Mouse (Mus musculus) forebrain, embryonic 13.5 days (tissue): Measurements from ENCODE around the gene Naa50. TPM values are rescaled to one million over a fixed set of nuclear protein-coding genes. Genes with fewer than 3 reads are reported as not detected.

ENCODE experiments used
- ATAC-seq: fragments of 200-750 bp; cut with Nextera tagmentation; 2 replicates; pipeline ENCODE4 v1.8.0; 2017
- H3K27ac ChIP-seq: fragments of 300-500 bp; sonication (generic); 2 replicates; pipeline ENCODE4 v1.5.1; 2015; ENCODE audit warnings: inconsistent platforms, mild to moderate bottlenecking, moderate library complexity
- H3K27me3 ChIP-seq: fragments of 300-500 bp; sonication (generic); 2 replicates; pipeline ENCODE4 v1.6.1; 2015; ENCODE audit warnings: mild to moderate bottlenecking, inconsistent platforms
- H3K36me3 ChIP-seq: fragments of 300-500 bp; sonication (generic); 2 replicates; pipeline ENCODE4 v1.6.1; 2015; ENCODE audit warnings: mild to moderate bottlenecking, inconsistent platforms; ENCODE audit not compliant: poor library complexity, severe bottlenecking
- H3K4me1 ChIP-seq: fragments of 300-500 bp; sonication (generic); 2 replicates; pipeline ENCODE4 v1.6.1; 2015; ENCODE audit warnings: inconsistent platforms
- H3K4me2 ChIP-seq: fragments of 300-500 bp; sonication (generic); 2 replicates; pipeline ENCODE4 v1.6.1; 2015; ENCODE audit warnings: inconsistent platforms, mild to moderate bottlenecking, moderate library complexity
- H3K4me3 ChIP-seq: fragments of 300-500 bp; sonication (generic); 2 replicates; pipeline ENCODE4 v1.5.1; 2015; ENCODE audit warnings: mild to moderate bottlenecking, inconsistent platforms
- H3K9ac ChIP-seq: fragments of 300-500 bp; sonication (generic); 2 replicates; pipeline ENCODE4 v1.6.1; 2015; ENCODE audit warnings: mild to moderate bottlenecking, inconsistent platforms
- H3K9me3 ChIP-seq: fragments of 300-500 bp; sonication (generic); replicated peaks from 2 replicates; pipeline ENCODE4 v1.6.1; 2016; ENCODE audit warnings: inconsistent platforms
- WGBS: fragments of 180-500 bp; shearing (Covaris S2); methylation state at CpG from one replicate; pipeline ENCODE4 v1.1.7; 2015; 5-methylcytosine and 5-hydroxymethylcytosine counted together
- polyA plus RNA-seq: library from polyadenylated mRNA; unstranded; fragments of >200 nt; fragmentation: Nextera tagmentation; extraction: Ambion mirVana; gene quantifications from 2 replicates; pipeline ENCODE4 v1.2.1, GENCODE M21; 2015

The Naa50 gene
- polyA plus RNA-seq, 1 experiment from 2014 or later, result 90.4 TPM

DNA sequence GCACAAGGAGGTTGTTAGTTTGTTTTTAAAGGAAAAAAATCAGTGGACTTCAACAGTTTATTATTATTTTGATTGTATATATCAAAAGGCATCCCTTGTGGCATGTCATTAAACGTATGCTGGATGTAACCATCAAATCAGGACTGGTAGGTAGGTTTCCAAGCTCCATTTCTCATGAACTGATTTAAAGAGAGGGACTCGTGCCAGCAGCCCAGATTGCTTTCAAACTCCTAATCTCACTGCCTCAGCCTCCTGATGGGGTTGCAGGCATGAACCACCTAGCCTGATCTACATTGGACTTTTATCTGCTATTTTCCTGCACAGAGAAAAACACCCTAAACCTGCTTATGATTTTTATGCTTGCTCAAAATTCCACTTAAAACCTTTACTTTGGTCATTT, 15.8 kb upstream of the Naa50 start:
- Histone ChIP-seq H3K9me3 (no peaks in the 10 kb centered on the region), H3K36me3 (no peaks in the 10 kb centered on the region), H3K4me2 (no peak overlapping the region), H3K4me3 (no peak overlapping the region), H3K4me1 (no peaks in the 10 kb centered on the region), H3K27ac (no peak overlapping the region), H3K27me3 (no peaks in the 10 kb centered on the region), H3K9ac (no peak overlapping the region)
- ATAC-seq, result no peak
- WGBS, result 94% methylated on average over 2 of the region's 2 CpGs

DNA sequence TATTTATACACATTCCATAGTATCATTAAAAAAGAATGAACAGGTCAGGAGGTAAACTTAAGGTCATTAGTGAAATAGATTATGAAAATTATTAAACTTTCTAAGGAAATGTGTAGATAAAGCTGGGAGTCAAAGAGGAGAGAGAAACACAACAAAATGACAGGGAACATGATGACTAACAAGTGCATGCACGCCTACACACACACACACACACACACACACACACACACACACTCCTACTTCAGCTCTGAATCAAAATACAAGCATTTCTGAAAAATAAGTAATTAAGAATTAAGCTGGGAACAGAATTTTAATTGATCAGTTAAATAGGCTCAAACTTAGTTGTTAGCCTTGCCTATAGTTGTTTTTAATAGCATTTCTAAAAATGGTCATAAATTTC, 14.9 kb upstream of the Naa50 start:
- no peak for ATAC-seq
- H3K36me3 ChIP-seq, result no peaks in the 10 kb centered on the region
- no peak overlapping the region for H3K4me3 ChIP-seq
- no peaks in the 10 kb centered on the region for H3K9me3 ChIP-seq
- no peak overlapping the region for H3K9ac ChIP-seq
- no peak overlapping the region for H3K4me2 ChIP-seq
- 90% methylated on average over 1 of the region's 1 CpGs for WGBS
- no peak overlapping the region for H3K27ac ChIP-seq
- H3K27me3 ChIP-seq, result no peaks in the 10 kb centered on the region
- H3K4me1 ChIP-seq, result no peaks in the 10 kb centered on the region

DNA sequence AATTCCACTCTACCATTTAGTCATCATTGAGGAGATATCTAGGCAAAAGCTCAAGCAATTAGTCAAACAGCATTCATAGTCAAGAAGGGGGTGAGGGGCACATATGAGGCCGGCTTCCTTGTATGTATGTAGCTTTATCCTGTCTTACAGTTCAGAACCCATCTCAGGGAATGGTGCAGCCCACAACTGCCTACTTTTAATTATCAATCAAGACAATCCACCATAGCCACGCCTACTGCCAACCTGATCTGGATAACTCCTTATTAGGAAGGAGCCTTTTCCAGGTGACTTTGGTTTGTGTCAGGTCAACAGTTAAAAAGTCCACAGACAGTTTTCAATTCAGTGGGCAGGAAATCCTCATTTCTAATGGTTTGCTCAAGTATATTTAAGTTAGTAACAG, 14.2 kb upstream of the Naa50 start:
- no peaks in the 10 kb centered on the region for H3K4me1 ChIP-seq
- H3K9ac ChIP-seq, result no peak overlapping the region
- no peaks in the 10 kb centered on the region for H3K9me3 ChIP-seq
- no peaks in the 10 kb centered on the region for H3K36me3 ChIP-seq
- H3K27me3 ChIP-seq, result no peaks in the 10 kb centered on the region
- ATAC-seq, result no peak
- H3K27ac ChIP-seq, result no peak overlapping the region
- WGBS, result 90% methylated on average over 2 of the region's 2 CpGs
- H3K4me3 ChIP-seq, result no peak overlapping the region
- H3K4me2 ChIP-seq, result no peak overlapping the region

DNA sequence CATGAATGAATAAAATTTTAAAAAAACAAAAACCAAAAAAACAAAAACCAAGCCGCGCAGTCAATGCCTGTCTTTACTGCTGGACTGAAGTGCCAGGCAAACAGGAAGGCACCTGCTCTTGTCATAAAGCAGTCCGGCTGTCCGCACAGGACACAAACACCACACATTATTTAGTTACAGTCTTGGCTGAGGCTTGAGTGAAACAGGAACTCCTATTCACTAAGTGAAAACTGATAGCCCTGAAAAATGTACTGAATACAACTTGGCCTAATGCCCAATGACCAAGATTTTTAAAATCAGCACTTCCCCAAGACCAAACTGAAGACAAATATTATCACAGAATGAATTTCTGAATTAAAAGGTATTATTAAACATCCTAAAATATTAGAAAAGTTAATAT, 13.2 kb upstream of the Naa50 start:
- Histone ChIP-seq H3K4me1 (no peaks in the 10 kb centered on the region), H3K4me2 (no peak overlapping the region), H3K27me3 (no peaks in the 10 kb centered on the region), H3K4me3 (no peak overlapping the region), H3K9ac (no peak overlapping the region), H3K9me3 (no peaks in the 10 kb centered on the region), H3K36me3 (no peaks in the 10 kb centered on the region), H3K27ac (no peak overlapping the region)
- no peak for ATAC-seq
- WGBS, result 81% methylated on average over 4 of the region's 4 CpGs

DNA sequence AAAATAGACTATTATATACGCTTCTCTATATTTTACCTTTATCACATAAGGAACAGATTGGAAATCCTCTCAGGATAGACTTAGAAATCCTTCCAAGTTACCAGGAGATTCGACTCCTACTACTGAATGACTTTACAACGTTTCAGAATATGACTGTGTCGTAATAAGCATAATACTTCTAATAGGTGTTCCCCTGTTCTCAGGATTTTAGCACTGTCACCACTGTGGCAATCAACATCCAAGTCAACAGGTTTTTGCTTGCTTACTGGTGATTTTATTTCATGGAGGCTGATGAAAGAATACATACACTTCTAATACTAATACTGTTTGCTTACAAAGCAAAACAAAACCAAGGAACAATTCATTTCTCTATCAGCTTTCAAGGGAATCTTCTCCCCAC, 7.3 kb upstream of the Naa50 start:
- Histone ChIP-seq H3K9ac (no peak overlapping the region), H3K4me1 (peaks cover 5% of the 10 kb centered on the region), H3K36me3 (no peaks in the 10 kb centered on the region), H3K9me3 (no peaks in the 10 kb centered on the region), H3K4me3 (no peak overlapping the region), H3K4me2 (no peak overlapping the region), H3K27ac (no peak overlapping the region), H3K27me3 (no peaks in the 10 kb centered on the region)
- ATAC-seq, result no peak
- WGBS, result 87% methylated on average over 4 of the region's 4 CpGs

DNA sequence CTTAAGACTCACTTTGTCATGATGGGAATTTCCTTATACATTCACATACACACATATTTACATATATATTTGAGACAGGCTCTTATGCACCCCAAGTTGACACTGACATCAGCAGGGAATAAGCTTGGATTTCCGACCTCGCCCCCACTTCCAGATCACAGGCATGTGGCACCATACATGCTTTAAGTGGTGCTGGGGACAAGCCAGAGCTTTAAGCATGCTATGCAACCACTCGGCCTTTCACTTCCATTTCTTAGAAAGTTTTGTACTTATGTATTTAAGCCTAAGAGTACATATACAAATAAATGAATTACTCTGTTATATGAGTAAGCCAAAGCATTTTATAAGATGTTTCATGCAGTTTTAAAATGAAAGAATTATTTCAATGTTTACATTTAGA, 6.4 kb upstream of the Naa50 start:
- no peak overlapping the region for H3K9ac ChIP-seq
- no peaks in the 10 kb centered on the region for H3K9me3 ChIP-seq
- no peak overlapping the region for H3K4me2 ChIP-seq
- peaks cover 14% of the 10 kb centered on the region for H3K4me1 ChIP-seq
- no peaks in the 10 kb centered on the region for H3K36me3 ChIP-seq
- no peaks in the 10 kb centered on the region for H3K27me3 ChIP-seq
- no peak overlapping the region for H3K4me3 ChIP-seq
- no peak overlapping the region for H3K27ac ChIP-seq
- ATAC-seq, result no peak
- 91% methylated on average over 3 of the region's 3 CpGs for WGBS

DNA sequence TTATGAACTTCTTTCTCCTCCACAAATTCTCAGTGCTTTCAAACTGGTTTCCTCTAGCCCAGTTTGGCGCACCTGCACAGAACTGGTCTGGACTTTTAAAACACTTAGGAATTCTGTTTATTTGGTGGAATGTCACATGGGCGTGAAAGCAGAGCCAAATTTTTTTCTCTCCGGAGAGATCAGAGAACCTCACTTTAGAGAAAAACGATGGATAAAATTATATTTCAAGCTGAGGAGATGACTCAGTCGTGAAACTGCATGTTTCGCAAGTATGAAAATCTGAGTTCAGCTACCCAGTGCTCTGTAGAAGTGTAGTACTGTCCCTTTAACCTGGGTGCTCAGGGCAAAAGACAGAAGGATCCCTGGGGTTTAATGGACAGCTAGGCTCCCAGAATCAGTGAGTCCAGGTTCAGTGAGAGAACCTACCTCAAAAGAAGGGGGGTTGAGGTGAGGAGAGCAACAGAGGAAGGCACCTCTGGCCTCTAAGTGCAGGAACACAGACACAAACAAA, 3.1 kb upstream of the Naa50 start:
- ATAC-seq, result no peak
- 91% methylated on average over 6 of the region's 6 CpGs for WGBS
- H3K4me3 ChIP-seq, result no peak overlapping the region
- H3K9ac ChIP-seq, result no peak overlapping the region
- peaks cover 27% of the 10 kb centered on the region for H3K4me1 ChIP-seq
- H3K27me3 ChIP-seq, result no peaks in the 10 kb centered on the region
- H3K27ac ChIP-seq, result no peak overlapping the region
- no peaks in the 10 kb centered on the region for H3K36me3 ChIP-seq
- H3K9me3 ChIP-seq, result no peaks in the 10 kb centered on the region
- no peak overlapping the region for H3K4me2 ChIP-seq

DNA sequence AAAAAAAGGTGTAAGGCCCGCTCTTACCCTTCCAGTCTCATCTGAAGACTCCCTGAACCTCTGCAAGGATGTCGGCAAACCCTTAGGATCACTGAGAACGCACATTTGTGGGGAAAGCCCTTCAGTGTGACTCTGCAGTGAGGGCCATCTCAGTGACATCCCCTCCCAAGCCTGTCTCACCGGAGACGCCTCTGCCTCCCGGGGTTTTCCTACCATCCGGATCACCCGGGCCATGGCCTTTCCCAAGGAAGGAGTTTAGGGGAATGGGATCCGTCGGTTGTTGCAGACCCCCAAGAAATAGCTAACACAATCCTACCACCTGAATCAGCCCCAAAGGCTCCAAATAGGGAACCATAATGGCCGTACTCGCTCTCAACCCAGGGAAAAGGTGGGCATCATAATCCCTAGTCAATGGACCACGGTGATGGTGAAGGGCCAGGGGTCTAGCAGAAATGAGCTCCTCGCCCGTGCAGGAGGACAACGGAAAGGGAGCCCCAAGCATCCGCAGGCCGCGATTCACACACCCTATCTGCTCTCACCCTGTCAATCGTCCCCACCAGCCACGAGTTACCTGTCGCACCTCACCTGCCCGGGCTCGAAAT, 1.2 kb upstream of the Naa50 start:
- peak overlapping the region; percentile 91 for H3K9ac ChIP-seq
- H3K27me3 ChIP-seq, result no peaks in the 10 kb centered on the region
- H3K4me2 ChIP-seq, result peak overlapping the region; percentile 97
- peak overlapping the region; percentile 97 for H3K4me3 ChIP-seq
- H3K9me3 ChIP-seq, result no peaks in the 10 kb centered on the region
- ATAC-seq, result no peak
- 1% methylated on average over 24 of the region's 24 CpGs for WGBS
- H3K4me1 ChIP-seq, result peaks cover 29% of the 10 kb centered on the region
- no peaks in the 10 kb centered on the region for H3K36me3 ChIP-seq
- H3K27ac ChIP-seq, result peak overlapping the region; percentile 98

DNA sequence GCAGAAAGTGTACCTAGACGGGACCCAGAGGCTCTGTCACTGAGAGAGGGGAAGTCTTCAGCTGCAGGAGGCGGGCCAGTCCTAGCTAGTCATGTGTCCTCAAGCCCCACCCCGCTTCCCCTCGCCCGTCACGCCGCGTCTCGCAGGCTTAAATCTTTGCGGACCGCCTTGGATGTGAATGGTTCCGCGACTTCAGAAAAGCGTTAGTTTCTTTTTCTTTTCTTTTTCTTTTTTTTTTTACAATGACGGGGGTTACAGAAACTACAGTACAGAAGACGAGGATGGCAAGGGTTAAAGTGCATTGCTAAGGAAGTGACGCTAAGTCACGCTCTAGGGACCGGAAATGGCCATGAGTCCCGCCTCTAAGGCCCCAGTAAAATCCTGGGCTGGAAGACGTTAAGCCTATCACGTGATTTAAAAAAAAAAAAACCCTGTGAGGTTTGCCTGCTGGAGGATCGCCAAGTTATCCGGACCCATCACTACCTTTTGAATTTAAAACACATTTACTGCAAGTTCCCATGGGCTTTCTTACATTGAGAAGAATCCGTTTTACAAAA, 573 bp upstream of the Naa50 start:
- WGBS, result under 1% methylated on average over 25 of the region's 25 CpGs
- Histone ChIP-seq H3K36me3 (no peaks in the 10 kb centered on the region), H3K27me3 (no peaks in the 10 kb centered on the region), H3K9me3 (no peaks in the 10 kb centered on the region), H3K4me3 (peak overlapping the region; percentile 97), H3K4me2 (peak overlapping the region; percentile 97), H3K27ac (peak overlapping the region; percentile 98), H3K4me1 (peaks cover 29% of the 10 kb centered on the region), H3K9ac (peak overlapping the region; percentile 96)
- ATAC-seq, result peak; percentile 92

DNA sequence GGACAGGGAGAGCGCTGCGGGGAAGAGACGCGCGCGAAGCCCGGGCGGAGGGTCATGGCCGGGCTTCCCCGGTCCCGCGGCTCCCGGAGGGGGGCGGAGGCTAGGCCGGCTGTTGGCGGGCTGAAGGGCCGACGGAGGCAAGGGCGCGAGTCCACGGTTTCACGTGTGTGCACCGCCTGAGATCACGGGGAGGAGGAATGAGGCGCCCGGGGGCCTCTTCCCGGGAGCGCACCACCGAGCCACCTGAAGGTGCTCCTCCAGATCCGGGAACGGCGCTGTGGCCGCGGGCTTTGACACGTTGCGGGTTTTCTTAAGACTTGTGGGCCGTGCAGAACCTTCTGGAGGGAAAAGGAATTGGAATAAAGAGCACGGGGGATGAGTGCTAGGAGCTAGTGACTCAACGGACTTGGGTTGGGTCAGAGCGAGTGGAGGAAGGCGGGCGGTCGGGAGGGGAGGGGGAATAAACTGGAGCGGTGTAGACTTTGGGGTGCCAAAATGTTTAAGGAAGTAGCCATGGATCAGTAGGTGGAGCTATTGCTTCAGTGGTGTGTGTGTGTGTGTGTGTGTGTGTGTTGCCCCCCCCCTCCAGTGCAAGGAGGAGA, 657 bp downstream of the Naa50 start:
- 0% methylated on average over 35 of the region's 44 CpGs for WGBS

DNA sequence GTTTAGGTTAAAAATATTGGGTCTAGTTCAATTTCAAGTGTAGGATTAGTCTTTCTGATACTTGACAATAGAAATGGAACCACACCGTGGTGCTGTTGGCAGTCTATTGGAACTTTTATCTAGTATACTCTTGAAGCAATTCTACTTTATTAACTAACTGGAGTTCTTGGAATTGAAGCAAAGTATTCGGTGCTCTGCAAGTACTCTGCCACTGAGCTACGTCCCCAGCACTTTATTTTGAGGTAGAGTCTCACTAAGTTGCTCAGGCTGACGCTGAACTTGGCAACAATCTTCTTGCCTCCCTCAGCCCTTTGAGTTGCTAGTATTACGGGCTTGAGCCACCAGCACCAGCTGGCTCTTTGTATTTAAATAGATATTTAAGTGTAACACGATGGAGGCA, 1.9 kb downstream of the Naa50 start:
- WGBS, result 42% methylated on average over 6 of the region's 6 CpGs
- H3K27me3 ChIP-seq, result no peaks in the 10 kb centered on the region
- H3K4me1 ChIP-seq, result peaks cover 29% of the 10 kb centered on the region
- H3K4me2 ChIP-seq, result peak overlapping the region; percentile 97
- no peak overlapping the region for H3K27ac ChIP-seq
- no peak overlapping the region for H3K9ac ChIP-seq
- no peaks in the 10 kb centered on the region for H3K36me3 ChIP-seq
- H3K9me3 ChIP-seq, result no peaks in the 10 kb centered on the region
- H3K4me3 ChIP-seq, result peak overlapping the region; percentile 12; the same call in 1 of the 2 replicates
- no peak for ATAC-seq

More for the DNA sequence above, 657 bp downstream of the Naa50 start:
- H3K4me3 ChIP-seq, result peak overlapping the region; percentile 97
- H3K4me2 ChIP-seq, result peak overlapping the region; percentile 97
- H3K9me3 ChIP-seq, result no peaks in the 10 kb centered on the region
- H3K9ac ChIP-seq, result peak overlapping the region; percentile 96
- H3K27me3 ChIP-seq, result no peaks in the 10 kb centered on the region
- peaks cover 29% of the 10 kb centered on the region for H3K4me1 ChIP-seq
- ATAC-seq, result peak; percentile 29
- no peaks in the 10 kb centered on the region for H3K36me3 ChIP-seq
- peak overlapping the region; percentile 98 for H3K27ac ChIP-seq

DNA sequence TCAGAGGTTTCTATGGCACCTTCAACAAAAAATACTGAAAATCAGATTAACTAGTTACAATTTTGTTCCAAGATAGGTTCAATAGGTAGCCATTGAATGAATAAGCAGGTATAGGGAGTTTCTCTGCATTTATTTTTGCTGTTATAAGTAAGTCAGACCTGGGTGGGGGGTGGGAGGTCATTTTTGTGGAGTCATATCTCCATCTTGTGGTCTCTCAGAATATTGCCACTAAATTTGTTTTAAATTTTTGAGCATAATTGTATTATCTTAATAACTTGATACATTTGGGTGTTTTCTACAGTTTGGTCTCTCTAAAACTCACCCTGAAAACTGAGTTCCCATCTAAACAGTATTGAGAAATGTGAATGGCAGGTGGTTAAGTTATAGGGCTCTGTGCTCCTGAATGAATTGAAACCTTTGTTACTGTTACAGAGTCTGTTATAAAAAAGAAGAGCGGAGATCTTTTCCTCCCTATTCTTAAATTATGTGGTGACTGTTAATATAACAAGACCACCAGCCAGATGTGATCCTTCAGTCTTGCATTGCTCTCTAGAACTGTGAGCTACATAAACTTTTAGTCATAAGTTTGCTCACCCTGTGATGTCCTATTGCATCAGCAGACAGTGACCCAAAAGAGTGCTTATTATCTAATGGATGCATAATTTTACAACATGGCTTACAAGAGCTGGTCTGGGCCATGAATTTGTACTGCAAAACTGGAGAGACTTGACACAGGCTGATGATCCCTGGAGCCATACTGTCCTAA, 9.6 kb downstream of the Naa50 start:
- H3K4me2 ChIP-seq, result no peak overlapping the region
- H3K27me3 ChIP-seq, result no peaks in the 10 kb centered on the region
- no peaks in the 10 kb centered on the region for H3K9me3 ChIP-seq
- H3K27ac ChIP-seq, result no peak overlapping the region
- H3K36me3 ChIP-seq, result no peaks in the 10 kb centered on the region
- H3K4me1 ChIP-seq, result no peaks in the 10 kb centered on the region
- WGBS, result 93% methylated on average over 1 of the region's 1 CpGs
- ATAC-seq, result no peak
- no peak overlapping the region for H3K9ac ChIP-seq
- H3K4me3 ChIP-seq, result no peak overlapping the region
